Mouse (Mus musculus) bone marrow, adult 2 months (tissue): ENCODE data around the gene Tsc2. TPM values are rescaled to one million over a fixed set of nuclear protein-coding genes. Genes with fewer than 3 reads are reported as not detected.

Experiments
- H3K27ac ChIP-seq: fragments of 200-500 bp; 2 replicates; pipeline ENCODE4 v1.5.1; 2012; ENCODE audit warnings: low read depth, mild to moderate bottlenecking, control low read depth, inconsistent platforms, low read length; ENCODE audit not compliant: control insufficient read depth, poor library complexity, insufficient read depth
- H3K4me1 ChIP-seq: fragments of 200-500 bp; 2 replicates; pipeline ENCODE4 v1.6.1; 2011; ENCODE audit warnings: low read length; ENCODE audit not compliant: control insufficient read depth, insufficient read depth
- H3K4me3 ChIP-seq: fragments of 200-500 bp; replicated peaks from 2 replicates; pipeline ENCODE3; 2011; ENCODE audit warnings: mild to moderate bottlenecking, low read depth, low read length, control low read depth; ENCODE audit not compliant: control insufficient read depth
- CTCF ChIP-seq: fragments of 200-500 bp; IDR thresholded peaks from 2 replicates; pipeline ENCODE4 v1.5.1; 2011; ENCODE audit warnings: low read length, control low read depth; ENCODE audit not compliant: control insufficient read depth, insufficient read depth
- POLR2A ChIP-seq: fragments of 200-500 bp; IDR thresholded peaks from 2 replicates; pipeline ENCODE4 v1.6.1; 2011; ENCODE audit warnings: low read depth, mild to moderate bottlenecking, control low read depth, low read length, borderline replicate concordance; ENCODE audit not compliant: control insufficient read depth
- whole genome bisulfite sequencing: fragments of 180-500 bp; shearing (Covaris S2); methylation state at CpG from one replicate; pipeline ENCODE4 v1.1.7; 2018; 5-methylcytosine and 5-hydroxymethylcytosine counted together
- polyA plus RNA-seq: library from polyadenylated mRNA; stranded (reverse); fragments of >200 nt; gene quantifications from 2 replicates; pipeline ENCODE4 v1.2.4, GENCODE M21; 2011; ENCODE audit warnings: low replicate concordance; ENCODE audit not compliant: missing spikeins, insufficient read depth, insufficient read length

The Tsc2 gene
- polyA plus RNA-seq, 1 experiment = 92.1 TPM

DNA sequence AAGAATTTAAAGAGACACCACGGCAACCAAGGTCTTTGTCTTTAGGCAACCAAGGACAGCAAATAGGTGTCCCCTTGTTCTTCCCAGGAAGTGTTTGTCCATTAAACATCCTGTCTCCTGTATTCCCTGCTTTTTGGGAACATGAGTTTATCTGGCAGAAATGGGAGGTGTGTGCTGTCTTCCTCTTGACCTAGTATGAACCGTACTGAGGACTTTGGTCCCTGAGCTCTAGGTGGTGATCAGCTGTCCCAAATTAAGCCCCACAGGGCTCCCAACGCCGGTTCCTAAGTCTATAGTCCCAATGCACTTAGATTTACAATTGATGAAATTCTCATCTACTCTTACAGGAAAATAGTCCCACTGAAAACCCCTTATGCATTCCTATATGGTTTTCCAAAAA, 18.3 kb upstream of the Tsc2 start:
- H3K4me1 ChIP-seq = no peaks in the 10 kb centered on the region; the same call in 1 of the 2 replicates
- TF ChIP-seq CTCF = no peak
- no peak for TF ChIP-seq POLR2A
- H3K27ac ChIP-seq = no peak overlapping the region
- WGBS = 78% methylated on average over 4 of the region's 4 CpGs
- no peak overlapping the region for H3K4me3 ChIP-seq

GRCm38 (mm10) chr17:24650070-24650616, 17.7 kb upstream of the Tsc2 start, which contains the start of gene Slc9a3r2:
Slc9a3r2 (minus strand) TSS chr17:24650327.
- Histone ChIP-seq H3K4me3 (peak within 1 kb of the TSS; percentile 48), H3K27ac (peak within 1 kb of the TSS; percentile 58), H3K4me1 (no peaks in the 10 kb centered on the region; the same call in 1 of the 2 replicates)
- WGBS = under 1% methylated on average over 41 of the region's 41 CpGs
- TF ChIP-seq POLR2A (no peak), CTCF (no peak)

- Histone ChIP-seq H3K4me3 (peak overlapping the region; percentile 48), H3K4me1 (no peaks in the 10 kb centered on the region; the same call in 1 of the 2 replicates), H3K27ac (peak overlapping the region; percentile 58)
- TF ChIP-seq CTCF = no peak
- no peak for TF ChIP-seq POLR2A
- 2% methylated on average over 35 of the region's 35 CpGs for WGBS
Measured at GRCm38 (mm10) chr17:24649581-24650069, 17.2 kb upstream of the Tsc2 start.

GRCm38 (mm10) chr17:24648731-24649377, 16.4 kb upstream of the Tsc2 start:
- TF ChIP-seq POLR2A (no peak), CTCF (no peak)
- Histone ChIP-seq H3K4me3 (no peak overlapping the region), H3K4me1 (no peaks in the 10 kb centered on the region; the same call in 1 of the 2 replicates), H3K27ac (no peak overlapping the region)
- 79% methylated on average over 10 of the region's 10 CpGs for WGBS

DNA sequence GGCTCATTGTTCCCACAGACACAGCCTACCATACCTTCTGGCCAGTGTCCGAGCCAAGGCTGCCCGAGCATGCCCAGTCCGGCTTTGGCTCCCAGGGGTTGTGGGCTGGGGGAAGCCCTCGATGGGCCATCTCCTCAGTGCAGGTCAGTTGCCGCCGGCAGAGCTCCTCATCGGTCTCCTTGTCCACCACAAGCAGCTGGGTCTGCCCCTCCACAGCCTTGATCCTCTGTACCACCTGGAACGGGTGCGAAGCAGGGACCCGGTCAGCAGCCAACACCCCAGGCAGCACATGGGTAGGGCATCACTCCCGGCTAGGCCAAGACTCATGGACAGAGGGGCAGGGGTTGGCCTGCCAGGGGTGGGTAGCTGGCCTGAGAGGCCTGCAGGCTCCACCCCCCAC, 15.1 kb upstream of the Tsc2 start:
- H3K4me1 ChIP-seq = no peaks in the 10 kb centered on the region; the same call in 1 of the 2 replicates
- 83% methylated on average over 11 of the region's 11 CpGs for WGBS
- no peak overlapping the region for H3K27ac ChIP-seq
- H3K4me3 ChIP-seq = no peak overlapping the region
- TF ChIP-seq CTCF (no peak), POLR2A (no peak)

DNA sequence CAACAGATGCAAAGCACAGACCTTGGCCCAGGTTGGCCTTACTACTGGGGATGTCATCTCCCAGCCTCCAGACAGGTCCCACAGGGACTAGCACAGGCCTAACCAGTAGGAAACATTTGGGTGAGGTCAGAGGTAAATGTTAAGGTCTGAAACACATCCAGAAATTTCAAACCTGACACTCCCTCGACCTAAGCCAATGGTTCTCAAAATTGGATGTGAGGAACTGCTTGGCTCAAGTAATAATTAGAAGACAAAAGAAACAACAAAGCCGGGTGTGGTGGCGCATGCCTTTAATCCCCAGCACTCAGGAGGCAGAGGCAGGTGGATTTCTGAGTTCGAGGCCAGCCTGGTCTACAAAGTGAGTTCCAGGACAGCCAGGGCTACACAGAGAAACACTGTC, 14.0 kb upstream of the Tsc2 start:
- WGBS = 79% methylated on average over 4 of the region's 4 CpGs
- no peaks in the 10 kb centered on the region; the same call in 1 of the 2 replicates for H3K4me1 ChIP-seq
- H3K4me3 ChIP-seq = no peak overlapping the region
- H3K27ac ChIP-seq = no peak overlapping the region
- no peak for TF ChIP-seq CTCF
- TF ChIP-seq POLR2A = no peak

GRCm38 (mm10) chr17:24645916-24646315, 13.5 kb upstream of the Tsc2 start:
- 73% methylated on average over 3 of the region's 3 CpGs for WGBS
- TF ChIP-seq POLR2A = no peak
- TF ChIP-seq CTCF = no peak
- H3K4me3 ChIP-seq = no peak overlapping the region
- H3K27ac ChIP-seq = no peak overlapping the region
- no peaks in the 10 kb centered on the region; the same call in 1 of the 2 replicates for H3K4me1 ChIP-seq

DNA sequence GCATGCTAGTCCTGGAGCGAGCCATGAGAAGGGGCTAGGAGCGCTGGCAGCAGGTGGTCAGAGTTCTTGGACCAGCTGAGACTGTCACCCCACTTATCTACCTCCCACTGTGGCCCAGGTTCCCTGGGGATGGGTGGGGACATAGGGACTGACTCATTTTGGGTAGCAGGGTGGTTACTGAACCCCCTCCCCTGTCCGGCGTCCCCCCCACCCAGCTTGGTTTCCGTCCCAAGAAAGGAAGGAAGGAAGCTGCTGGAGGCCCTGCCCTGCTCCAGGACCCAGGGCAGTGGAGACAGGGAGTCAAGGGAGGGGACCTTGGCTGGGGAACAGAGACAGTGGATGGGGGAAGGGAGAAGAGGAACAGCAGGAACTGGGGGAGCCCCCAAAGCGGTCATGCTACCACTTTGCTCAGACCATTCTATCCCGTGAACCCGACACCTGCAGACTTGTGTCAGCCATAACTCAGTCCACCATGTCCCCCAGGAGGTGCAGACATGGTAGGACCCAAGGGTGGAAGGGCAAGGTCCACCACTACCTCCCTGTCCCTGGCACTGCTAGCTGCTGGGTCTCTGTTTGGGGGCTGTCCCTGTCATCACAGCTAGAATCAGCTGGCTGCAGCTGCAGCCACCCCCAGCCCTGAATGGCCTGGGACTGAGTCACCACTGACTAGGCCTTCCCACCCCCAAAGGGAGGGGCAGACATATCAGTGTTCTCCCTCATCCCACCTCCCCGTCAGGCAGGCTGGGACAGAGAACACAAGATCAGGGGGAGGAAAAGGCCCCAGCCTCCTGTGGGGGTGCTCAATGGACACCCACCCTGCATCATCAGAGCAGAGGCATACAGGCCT, 12.7 kb upstream of the Tsc2 start:
- no peaks in the 10 kb centered on the region; the same call in 1 of the 2 replicates for H3K4me1 ChIP-seq
- no peak for TF ChIP-seq POLR2A
- TF ChIP-seq CTCF = no peak
- no peak overlapping the region; the same call in 1 of the 2 replicates for H3K27ac ChIP-seq
- 63% methylated on average over 9 of the region's 9 CpGs for WGBS
- no peak overlapping the region for H3K4me3 ChIP-seq
